In the genomic region with DNA sequence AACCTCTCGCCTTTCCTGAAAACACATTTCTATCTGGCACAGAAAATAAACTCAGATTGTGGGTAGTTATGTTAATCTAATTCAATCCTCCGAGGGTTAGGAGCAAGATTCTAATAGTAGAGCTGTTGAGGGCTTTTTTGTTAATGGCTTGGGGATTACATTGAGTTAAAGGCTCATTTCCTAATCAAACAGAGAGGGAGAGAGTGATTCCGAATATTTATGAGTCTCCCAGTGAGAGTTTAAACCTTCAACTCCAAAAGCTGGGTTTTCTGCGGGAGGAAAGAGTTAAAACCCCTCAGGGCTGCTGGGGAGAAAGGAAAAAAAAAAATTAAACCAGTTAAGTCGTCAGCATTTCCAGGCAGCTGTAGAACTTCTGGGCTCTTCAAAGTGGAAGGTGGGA, we compare ENCODE assay signal across 20 mouse cellular contexts. TPM values are rescaled to one million over a fixed set of nuclear protein-coding genes. Genes with fewer than 3 reads are reported as not detected.
DNase-seq lines count a peak whose midpoint lies in the region; ATAC-seq lines count a peak whose summit lies in the region.
"Had no signal": no experiment of that assay in that cellular context is flagged by ENCODE, and none has a peak within 500 bp of the region (broad histone marks: within the 10 kb centered on the region; RNA-seq: fewer than 3 reads in every experiment).

No protein-coding gene starts in this region.

- H3K4me3 ChIP-seq in forebrain, embryonic 13.5 days, result no peak overlapping the region
- no peak overlapping the region for H3K4me3 ChIP-seq in forebrain, embryonic 10.5 days
- no peak overlapping the region for H3K4me3 ChIP-seq in hindbrain, embryonic 15.5 days
- no peak overlapping the region for H3K4me3 ChIP-seq in hindbrain, embryonic 16.5 days (ENCODE audit: low read length)
- H3K4me3 ChIP-seq in midbrain, embryonic 14.5 days (replicated peaks; ENCODE audit: low read depth, low read length), result no peak overlapping the region
- no peak overlapping the region for H3K4me3 ChIP-seq in midbrain, embryonic 16.5 days (ENCODE audit: low read depth, low read length)
- H3K4me3 ChIP-seq: heart, embryonic 12.5 days; heart, embryonic 15.5 days; hindbrain, embryonic 10.5 days; hindbrain, embryonic 13.5 days had no signal

- H3K9ac ChIP-seq in forebrain, embryonic 13.5 days, result no peak overlapping the region
- no peak overlapping the region for H3K9ac ChIP-seq in hindbrain, embryonic 15.5 days
- no peak overlapping the region for H3K9ac ChIP-seq in hindbrain, embryonic 16.5 days (ENCODE audit: low read depth, low read length)
- H3K9ac ChIP-seq in midbrain, embryonic 14.5 days (replicated peaks; ENCODE audit: low read length), result no peak overlapping the region
- no peak overlapping the region for H3K9ac ChIP-seq in midbrain, embryonic 16.5 days (ENCODE audit: low read depth, low read length)
- H3K9ac ChIP-seq: heart, embryonic 12.5 days; heart, embryonic 15.5 days; hindbrain, embryonic 13.5 days had no signal

- DNase-seq in forebrain, embryonic 10.5 days (ENCODE audit: extremely low spot score, low spot score), result no peak
- DNase-seq in midbrain, embryonic 14.5 days, result peak; percentile 63
- no peak for DNase-seq in cerebellum, adult 11 months
- DNase-seq: adrenal gland, adult 2 months; adrenal gland, postnatal 14 days; B cell, adult 2 months; cerebellum, adult 18-20 months; cerebellum, adult 9-10 months; gastrocnemius, postnatal 25 days; heart, adult 18-20 months; heart, postnatal 10 days; heart, postnatal 36 days had no signal

- peaks cover 35% of the 10 kb centered on the region for H3K4me1 ChIP-seq in forebrain, embryonic 13.5 days
- H3K4me1 ChIP-seq in forebrain, embryonic 10.5 days, result peaks cover 60% of the 10 kb centered on the region
- H3K4me1 ChIP-seq in hindbrain, embryonic 15.5 days (replicated peaks), result peaks cover 32% of the 10 kb centered on the region
- peaks cover 10% of the 10 kb centered on the region for H3K4me1 ChIP-seq in hindbrain, embryonic 16.5 days (ENCODE audit: control insufficient read depth, insufficient read depth, low read depth, low read length)
- peaks cover 32% of the 10 kb centered on the region for H3K4me1 ChIP-seq in midbrain, embryonic 14.5 days (ENCODE audit: control insufficient read depth, insufficient read depth, low read length)
- peaks cover 17% of the 10 kb centered on the region for H3K4me1 ChIP-seq in midbrain, embryonic 16.5 days (ENCODE audit: control insufficient read depth, insufficient read depth, low read length)

- H3K36me3 ChIP-seq in forebrain, embryonic 13.5 days (ENCODE audit: poor library complexity, severe bottlenecking), result no peaks in the 10 kb centered on the region
- H3K36me3 ChIP-seq in forebrain, embryonic 10.5 days (replicated peaks), result no peaks in the 10 kb centered on the region
- H3K36me3 ChIP-seq in hindbrain, embryonic 15.5 days, result no peaks in the 10 kb centered on the region
- H3K36me3 ChIP-seq in hindbrain, embryonic 16.5 days (ENCODE audit: control insufficient read depth, insufficient read depth, low read length), result no peaks in the 10 kb centered on the region
- no peaks in the 10 kb centered on the region for H3K36me3 ChIP-seq in midbrain, embryonic 14.5 days (ENCODE audit: control insufficient read depth, insufficient read depth, low read length)
- no peaks in the 10 kb centered on the region for H3K36me3 ChIP-seq in midbrain, embryonic 16.5 days (ENCODE audit: control insufficient read depth, insufficient read depth, low read length)
- H3K36me3 ChIP-seq: heart, embryonic 12.5 days; heart, embryonic 15.5 days; hindbrain, embryonic 10.5 days; hindbrain, embryonic 13.5 days had no signal

- no peak for ATAC-seq in forebrain, embryonic 13.5 days
- ATAC-seq in hindbrain, embryonic 15.5 days (ENCODE audit: low FRiP score, low read depth), result no peak
- ATAC-seq in hindbrain, embryonic 16.5 days, result no peak
- no peak for ATAC-seq in midbrain, embryonic 14.5 days (ENCODE audit: low FRiP score, low TSS enrichment)
- no peak for ATAC-seq in midbrain, embryonic 16.5 days

- peaks cover 25% of the 10 kb centered on the region for H3K27me3 ChIP-seq in forebrain, embryonic 13.5 days
- H3K27me3 ChIP-seq in forebrain, embryonic 10.5 days (ENCODE audit: poor library complexity, severe bottlenecking), result peaks cover 69% of the 10 kb centered on the region
- H3K27me3 ChIP-seq in hindbrain, embryonic 15.5 days, result peaks cover 2% of the 10 kb centered on the region; the same call in 1 of the 2 replicates
- H3K27me3 ChIP-seq in hindbrain, embryonic 16.5 days (replicated peaks; ENCODE audit: control insufficient read depth, insufficient read depth, low read length), result no peaks in the 10 kb centered on the region
- 0 out of 2 replicates have a peak, but pooled peaks cover 6% of the 10 kb centered on the region for H3K27me3 ChIP-seq in midbrain, embryonic 14.5 days (ENCODE audit: control insufficient read depth, insufficient read depth, low read length)
- no peaks in the 10 kb centered on the region; the same call in 1 of the 2 replicates for H3K27me3 ChIP-seq in midbrain, embryonic 16.5 days (ENCODE audit: control insufficient read depth, insufficient read depth, low read depth, low read length)
- H3K27me3 ChIP-seq: heart, embryonic 15.5 days had no signal

- no peaks in the 10 kb centered on the region for H3K9me3 ChIP-seq in forebrain, embryonic 13.5 days (replicated peaks)
- no peaks in the 10 kb centered on the region for H3K9me3 ChIP-seq in forebrain, embryonic 10.5 days
- H3K9me3 ChIP-seq in hindbrain, embryonic 15.5 days, result no peaks in the 10 kb centered on the region
- H3K9me3 ChIP-seq in hindbrain, embryonic 16.5 days (ENCODE audit: control insufficient read depth, low read length), result no peaks in the 10 kb centered on the region
- H3K9me3 ChIP-seq in midbrain, embryonic 14.5 days (ENCODE audit: control insufficient read depth, low read length), result no peaks in the 10 kb centered on the region
- no peaks in the 10 kb centered on the region for H3K9me3 ChIP-seq in midbrain, embryonic 16.5 days (replicated peaks; ENCODE audit: control insufficient read depth, low read length, poor library complexity, severe bottlenecking)
- H3K9me3 ChIP-seq: heart, embryonic 12.5 days; heart, embryonic 15.5 days; hindbrain, embryonic 10.5 days; hindbrain, embryonic 13.5 days had no signal

- WGBS in forebrain, embryonic 13.5 days, result 4% methylated on average over 5 of the region's 5 CpGs
- 8% methylated on average over 5 of the region's 5 CpGs for WGBS in forebrain, embryonic 10.5 days
- 13% methylated on average over 5 of the region's 5 CpGs for WGBS in hindbrain, embryonic 15.5 days
- WGBS in hindbrain, embryonic 16.5 days, result 18% methylated on average over 5 of the region's 5 CpGs
- WGBS in midbrain, embryonic 14.5 days, result 4% methylated on average over 5 of the region's 5 CpGs
- 3% methylated on average over 5 of the region's 5 CpGs for WGBS in midbrain, embryonic 16.5 days

- H3K27ac ChIP-seq in forebrain, embryonic 13.5 days, result peak overlapping the region; percentile 28; the same call in 1 of the 2 replicates
- no peak overlapping the region for H3K27ac ChIP-seq in forebrain, embryonic 10.5 days
- peak overlapping the region; percentile 21; the same call in 1 of the 2 replicates for H3K27ac ChIP-seq in hindbrain, embryonic 15.5 days (replicated peaks)
- H3K27ac ChIP-seq in hindbrain, embryonic 16.5 days (ENCODE audit: low read depth, low read length), result no peak overlapping the region
- H3K27ac ChIP-seq in midbrain, embryonic 14.5 days (replicated peaks; ENCODE audit: low read depth, low read length), result 0 out of 2 replicates have a peak overlapping the region, but pooled peaks have one; percentile 26
- no peak overlapping the region for H3K27ac ChIP-seq in midbrain, embryonic 16.5 days (ENCODE audit: low read length)
- H3K27ac ChIP-seq: heart, embryonic 15.5 days; hindbrain, embryonic 10.5 days had no signal

- H3K4me2 ChIP-seq in forebrain, embryonic 13.5 days, result no peak overlapping the region
- H3K4me2 ChIP-seq in hindbrain, embryonic 15.5 days, result no peak overlapping the region
- H3K4me2 ChIP-seq in hindbrain, embryonic 16.5 days (ENCODE audit: low read length), result no peak overlapping the region
- H3K4me2 ChIP-seq in midbrain, embryonic 14.5 days (ENCODE audit: low read length), result no peak overlapping the region
- no peak overlapping the region for H3K4me2 ChIP-seq in midbrain, embryonic 16.5 days (ENCODE audit: low read length)
- H3K4me2 ChIP-seq: heart, embryonic 12.5 days; heart, embryonic 15.5 days; hindbrain, embryonic 13.5 days had no signal

RNA-seq across cellular contexts. Expression of gene Esrrb, which starts 3.8 kb away (rescaled TPM):
- 0.05 and 0.13 TPM in 2 replicates for polyA plus RNA-seq in forebrain, embryonic 13.5 days (2015; fragmentation: Nextera tagmentation; extraction: Ambion mirVana)
- polyA plus RNA-seq in forebrain, embryonic 10.5 days (2016; fragmentation: Nextera tagmentation; extraction: Ambion mirVana), result 0.12 and 0.14 TPM in 2 replicates
- polyA plus RNA-seq in hindbrain, embryonic 15.5 days (2015; fragmentation: Nextera tagmentation; extraction: Ambion mirVana), result 4.8 and 7.2 TPM in 2 replicates
- 5.2 and 7.0 TPM in 2 replicates for polyA plus RNA-seq in hindbrain, embryonic 16.5 days (2015; fragmentation: Nextera tagmentation; extraction: Ambion mirVana)
- 7.3 and 9.8 TPM in 2 replicates for polyA plus RNA-seq in midbrain, embryonic 14.5 days (2014; fragmentation: Nextera tagmentation; extraction: Ambion mirVana)
- polyA plus RNA-seq in midbrain, embryonic 16.5 days (2015; fragmentation: Nextera tagmentation; extraction: Ambion mirVana), result 4.7 and 4.9 TPM in 2 replicates

Comparison
In these comparisons a context has a peak if more than half of its experiments do, and no peak if none do; other contexts are left out.
1. H3K27ac ChIP-seq: peak in forebrain, embryonic 13.5 days (single experiment), hindbrain, embryonic 15.5 days (single experiment) and midbrain, embryonic 14.5 days (single experiment); none in forebrain, embryonic 10.5 days (single experiment), hindbrain, embryonic 16.5 days (single experiment) and midbrain, embryonic 16.5 days (single experiment).